Mouse (Mus musculus) gonadal fat pad, adult 2 months (tissue): Measurements from ENCODE around the gene Rtbdn. TPM values are rescaled to one million over a fixed set of nuclear protein-coding genes. Genes with fewer than 3 reads are reported as not detected.

Source experiments
- DNase-seq: peaks from one replicate; pipeline ENCODE4 v3.0.0-alpha.2; 2012; ENCODE audit warnings: low read depth
- polyA plus RNA-seq: library from polyadenylated mRNA; depleted of rRNA; stranded (reverse); fragments of >200 nt; gene quantifications from 2 replicates; pipeline ENCODE4 v1.2.3, GENCODE M21; 2012

Rtbdn gene
- polyA plus RNA-seq, 1 experiment: not detected

- no peak for DNase-seq
These were observed 33.0 kb downstream of the Rtbdn start for GRCm38 (mm10) chr8:84979599-84980421.

GRCm38 (mm10) chr8:84980622-84981358 is 34.0 kb downstream of the Rtbdn start:
- DNase-seq: no peak

- DNase-seq: no peak
These were observed 35.1 kb downstream of the Rtbdn start for GRCm38 (mm10) chr8:84981644-84982498.

GRCm38 (mm10) chr8:84982499-84983011 is 35.8 kb downstream of the Rtbdn start:
- DNase-seq: no peak

- no peak for DNase-seq
These were observed 37.7 kb downstream of the Rtbdn start for GRCm38 (mm10) chr8:84984294-84985048.

GRCm38 (mm10) chr8:84985049-84985683 is 38.4 kb downstream of the Rtbdn start:
- DNase-seq: no peak

GRCm38 (mm10) chr8:84985684-84986378 is 39.0 kb downstream of the Rtbdn start:
- DNase-seq: no peak

GRCm38 (mm10) chr8:84986379-84986945 is 39.7 kb downstream of the Rtbdn start:
- DNase-seq: no peak

- DNase-seq: no peak
These were observed 40.6 kb downstream of the Rtbdn start for GRCm38 (mm10) chr8:84987388-84987787.

GRCm38 (mm10) chr8:84987903-84988302 is 41.1 kb downstream of the Rtbdn start:
- DNase-seq: no peak

- no peak for DNase-seq
These were observed 42.5 kb downstream of the Rtbdn start for GRCm38 (mm10) chr8:84989311-84989731.

GRCm38 (mm10) chr8:84989810-84990209 is 43.0 kb downstream of the Rtbdn start:
- no peak for DNase-seq

- no peak for DNase-seq
These were observed 43.6 kb downstream of the Rtbdn start, which contains the start of gene Hook2 for GRCm38 (mm10) chr8:84990349-84990748. TSS of gene Hook2 (plus strand) at chr8:84990603.

GRCm38 (mm10) chr8:84990836-84991235 is 44.0 kb downstream of the Rtbdn start:
- DNase-seq: no peak

- no peak for DNase-seq
These were observed 47.6 kb downstream of the Rtbdn start for GRCm38 (mm10) chr8:84994375-84994774.

- DNase-seq: no peak
These were observed 48.9 kb downstream of the Rtbdn start for GRCm38 (mm10) chr8:84995680-84996079.

GRCm38 (mm10) chr8:84996978-84997377 is 50.2 kb downstream of the Rtbdn start:
- no peak for DNase-seq

GRCm38 (mm10) chr8:84997649-84998295 is 51.0 kb downstream of the Rtbdn start:
- DNase-seq: no peak
